Mouse (Mus musculus): Measurements from ENCODE around the gene Rnpepl1. TPM values are rescaled to one million over a fixed set of nuclear protein-coding genes. Genes with fewer than 3 reads are reported as not detected.

Rnpepl1 gene
- polyA plus RNA-seq, 1 experiment, result 31.1 TPM

- no peaks in the 10 kb centered on the region for H3K36me3 ChIP-seq (ENCODE audit: control insufficient read depth, insufficient read depth, low read length, poor library complexity, severe bottlenecking)
- H3K4me3 ChIP-seq (ENCODE audit: low read depth, low read length), result no peak overlapping the region
- H3K4me1 ChIP-seq (ENCODE audit: control insufficient read depth, insufficient read depth, low read length), result no peaks in the 10 kb centered on the region
- H3K9ac ChIP-seq (ENCODE audit: low read depth, poor library complexity, severe bottlenecking), result no peak overlapping the region
- H3K27me3 ChIP-seq (ENCODE audit: control insufficient read depth, insufficient read depth, low read length, poor library complexity, severe bottlenecking), result no peaks in the 10 kb centered on the region
- H3K27ac ChIP-seq (ENCODE audit: insufficient read depth, low read length), result no peak overlapping the region
- no peaks in the 10 kb centered on the region for H3K9me3 ChIP-seq (replicated peaks; ENCODE audit: control insufficient read depth, insufficient read depth, low read length, poor library complexity, severe bottlenecking)
- no peak for TF ChIP-seq CTCF (IDR thresholded peaks at IDR 0.05; ENCODE audit: low read depth, low read length)
- TF ChIP-seq EP300 (IDR thresholded peaks at IDR 0.05; ENCODE audit: insufficient read depth, low read depth, low read length), result no peak
- no peak for TF ChIP-seq POLR2A (IDR thresholded peaks at IDR 0.05; ENCODE audit: insufficient read depth, low read length)
These were observed 7.0 kb upstream of the Rnpepl1 start for GRCm38 (mm10) chr1:92903627-92904026.

GRCm38 (mm10) chr1:92905703-92906310 is 4.8 kb upstream of the Rnpepl1 start:
- Histone ChIP-seq H3K9ac (ENCODE audit: low read depth, poor library complexity, severe bottlenecking) (no peak overlapping the region), H3K9me3 (replicated peaks; ENCODE audit: control insufficient read depth, insufficient read depth, low read length, poor library complexity, severe bottlenecking) (no peaks in the 10 kb centered on the region), H3K27ac (ENCODE audit: insufficient read depth, low read length) (no peak overlapping the region), H3K4me3 (ENCODE audit: low read depth, low read length) (no peak overlapping the region), H3K4me1 (ENCODE audit: control insufficient read depth, insufficient read depth, low read length) (no peaks in the 10 kb centered on the region), H3K27me3 (ENCODE audit: control insufficient read depth, insufficient read depth, low read length, poor library complexity, severe bottlenecking) (no peaks in the 10 kb centered on the region), H3K36me3 (ENCODE audit: control insufficient read depth, insufficient read depth, low read length, poor library complexity, severe bottlenecking) (no peaks in the 10 kb centered on the region)
- no peak for TF ChIP-seq CTCF (IDR thresholded peaks at IDR 0.05; ENCODE audit: low read depth, low read length)
- TF ChIP-seq EP300 (IDR thresholded peaks at IDR 0.05; ENCODE audit: insufficient read depth, low read depth, low read length), result no peak
- no peak for TF ChIP-seq POLR2A (IDR thresholded peaks at IDR 0.05; ENCODE audit: insufficient read depth, low read length)

GRCm38 (mm10) chr1:92906779-92907631 is 3.6 kb upstream of the Rnpepl1 start, which contains the start of gene Dusp28:
TSS of gene Dusp28 (plus strand) at chr1:92906981.
- TF ChIP-seq EP300 (IDR thresholded peaks at IDR 0.05; ENCODE audit: insufficient read depth, low read depth, low read length) (no peak), POLR2A (IDR thresholded peaks at IDR 0.05; ENCODE audit: insufficient read depth, low read length) (peak; percentile 58), CTCF (IDR thresholded peaks at IDR 0.05; ENCODE audit: low read depth, low read length) (peak; percentile 49)
- Histone ChIP-seq H3K36me3 (ENCODE audit: control insufficient read depth, insufficient read depth, low read length, poor library complexity, severe bottlenecking) (no peaks in the 10 kb centered on the region), H3K9me3 (replicated peaks; ENCODE audit: control insufficient read depth, insufficient read depth, low read length, poor library complexity, severe bottlenecking) (no peaks in the 10 kb centered on the region), H3K9ac (ENCODE audit: low read depth, poor library complexity, severe bottlenecking) (peak within 1 kb of the TSS; percentile 89), H3K4me1 (ENCODE audit: control insufficient read depth, insufficient read depth, low read length) (no peaks in the 10 kb centered on the region), H3K4me3 (ENCODE audit: low read depth, low read length) (peak within 1 kb of the TSS; percentile 90), H3K27ac (ENCODE audit: insufficient read depth, low read length) (peak within 1 kb of the TSS; percentile 17; the same call in 1 of the 2 replicates), H3K27me3 (ENCODE audit: control insufficient read depth, insufficient read depth, low read length, poor library complexity, severe bottlenecking) (no peaks in the 10 kb centered on the region)

- TF ChIP-seq EP300 (IDR thresholded peaks at IDR 0.05; ENCODE audit: insufficient read depth, low read depth, low read length) (no peak), POLR2A (IDR thresholded peaks at IDR 0.05; ENCODE audit: insufficient read depth, low read length) (no peak), CTCF (IDR thresholded peaks at IDR 0.05; ENCODE audit: low read depth, low read length) (no peak)
- H3K4me1 ChIP-seq (ENCODE audit: control insufficient read depth, insufficient read depth, low read length), result no peaks in the 10 kb centered on the region
- H3K36me3 ChIP-seq (ENCODE audit: control insufficient read depth, insufficient read depth, low read length, poor library complexity, severe bottlenecking), result no peaks in the 10 kb centered on the region
- H3K27me3 ChIP-seq (ENCODE audit: control insufficient read depth, insufficient read depth, low read length, poor library complexity, severe bottlenecking), result no peaks in the 10 kb centered on the region
- no peaks in the 10 kb centered on the region for H3K9me3 ChIP-seq (replicated peaks; ENCODE audit: control insufficient read depth, insufficient read depth, low read length, poor library complexity, severe bottlenecking)
- H3K9ac ChIP-seq (ENCODE audit: low read depth, poor library complexity, severe bottlenecking), result peak overlapping the region; percentile 89
- H3K4me3 ChIP-seq (ENCODE audit: low read depth, low read length), result peak overlapping the region; percentile 68
- no peak overlapping the region for H3K27ac ChIP-seq (ENCODE audit: insufficient read depth, low read length)
These were observed 2.8 kb upstream of the Rnpepl1 start for GRCm38 (mm10) chr1:92907632-92908360.

GRCm38 (mm10) chr1:92908664-92909063 is 1.9 kb upstream of the Rnpepl1 start:
- TF ChIP-seq POLR2A (IDR thresholded peaks at IDR 0.05; ENCODE audit: insufficient read depth, low read length), result no peak
- no peak for TF ChIP-seq CTCF (IDR thresholded peaks at IDR 0.05; ENCODE audit: low read depth, low read length)
- no peak overlapping the region for H3K27ac ChIP-seq (ENCODE audit: insufficient read depth, low read length)
- no peaks in the 10 kb centered on the region for H3K27me3 ChIP-seq (ENCODE audit: control insufficient read depth, insufficient read depth, low read length, poor library complexity, severe bottlenecking)
- H3K9me3 ChIP-seq (replicated peaks; ENCODE audit: control insufficient read depth, insufficient read depth, low read length, poor library complexity, severe bottlenecking), result no peaks in the 10 kb centered on the region
- H3K4me3 ChIP-seq (ENCODE audit: low read depth, low read length), result no peak overlapping the region
- H3K36me3 ChIP-seq (ENCODE audit: control insufficient read depth, insufficient read depth, low read length, poor library complexity, severe bottlenecking), result no peaks in the 10 kb centered on the region
- H3K4me1 ChIP-seq (ENCODE audit: control insufficient read depth, insufficient read depth, low read length), result no peaks in the 10 kb centered on the region
- no peak overlapping the region for H3K9ac ChIP-seq (ENCODE audit: low read depth, poor library complexity, severe bottlenecking)
